Mouse (Mus musculus): ENCODE measurements at regions not wholly inside any gene's neighbourhood (a gene's known extent, or its start where the extent isn't known, plus 50 kb on each side); places are given as distances from the start of the nearest gene placed in this dataset.

GRCm38 (mm10) chr9:115660371-115660770 lies 248.9 kb upstream of the Gadl1 start:
- Histone ChIP-seq H3K4me2 (no peak overlapping the region), H3K9me3 (ENCODE audit: control insufficient read depth, low read length) (0 out of 2 replicates have a peak, but pooled peaks cover 4% of the 10 kb centered on the region), H3K4me3 (ENCODE audit: low read depth, low read length) (no peak overlapping the region), H3K9ac (ENCODE audit: low read depth, low read length) (no peak overlapping the region), H3K27ac (ENCODE audit: low read depth, low read length) (no peak overlapping the region), H3K36me3 (ENCODE audit: control insufficient read depth, insufficient read depth, low read length) (no peaks in the 10 kb centered on the region), H3K4me1 (replicated peaks; ENCODE audit: control insufficient read depth, insufficient read depth, low read length) (peaks cover 7% of the 10 kb centered on the region), H3K27me3 (replicated peaks; ENCODE audit: control insufficient read depth, insufficient read depth, low read length) (no peaks in the 10 kb centered on the region)
- 87% methylated on average over 1 of the region's 1 CpGs for WGBS
- DNase-seq (ENCODE audit: low spot score) = no peak
- ATAC-seq (replicated peaks; ENCODE audit: low FRiP score) = no peak

DNA sequence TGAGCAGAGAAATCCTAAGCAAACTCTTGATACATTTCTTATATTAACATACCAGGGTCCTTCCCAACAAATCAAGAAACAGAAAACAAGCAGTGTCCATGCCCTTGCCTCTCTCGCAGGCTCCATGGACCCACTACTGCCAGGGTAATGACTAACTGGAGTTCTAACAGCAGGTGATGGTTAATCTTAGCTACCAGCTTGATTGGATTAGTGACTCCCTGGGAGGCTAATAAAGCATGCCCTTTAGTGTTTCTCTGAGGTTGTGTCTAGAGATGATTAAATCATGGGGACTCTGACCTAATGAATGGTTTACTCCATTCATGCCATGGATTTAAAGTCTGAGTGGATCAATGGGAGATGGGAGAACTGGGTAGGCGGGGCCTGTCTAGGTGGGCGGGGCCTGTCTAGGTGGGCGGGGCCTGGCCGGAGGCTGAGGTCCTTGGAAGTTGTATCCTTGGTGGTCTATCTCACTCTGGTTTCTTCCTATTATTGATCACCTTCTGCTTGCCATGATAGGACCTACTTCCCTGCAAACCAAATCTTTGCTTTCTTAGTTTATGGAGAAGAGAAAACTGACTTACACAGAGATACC lies 247.3 kb upstream of the Gadl1 start:
- no peak for DNase-seq (ENCODE audit: low spot score)
- no peaks in the 10 kb centered on the region for H3K27me3 ChIP-seq (replicated peaks; ENCODE audit: control insufficient read depth, insufficient read depth, low read length)
- 64% methylated on average over 5 of the region's 5 CpGs for WGBS
- no peak overlapping the region for H3K4me3 ChIP-seq (ENCODE audit: low read depth, low read length)
- H3K27ac ChIP-seq (ENCODE audit: low read depth, low read length) = no peak overlapping the region
- H3K4me2 ChIP-seq = no peak overlapping the region
- 0 out of 2 replicates have a peak, but pooled peaks cover 4% of the 10 kb centered on the region for H3K9me3 ChIP-seq (ENCODE audit: control insufficient read depth, low read length)
- H3K4me1 ChIP-seq (replicated peaks; ENCODE audit: control insufficient read depth, insufficient read depth, low read length) = peaks cover 8% of the 10 kb centered on the region
- H3K9ac ChIP-seq (ENCODE audit: low read depth, low read length) = no peak overlapping the region
- no peak for ATAC-seq (replicated peaks; ENCODE audit: low FRiP score)
- no peaks in the 10 kb centered on the region for H3K36me3 ChIP-seq (ENCODE audit: control insufficient read depth, insufficient read depth, low read length)

DNA sequence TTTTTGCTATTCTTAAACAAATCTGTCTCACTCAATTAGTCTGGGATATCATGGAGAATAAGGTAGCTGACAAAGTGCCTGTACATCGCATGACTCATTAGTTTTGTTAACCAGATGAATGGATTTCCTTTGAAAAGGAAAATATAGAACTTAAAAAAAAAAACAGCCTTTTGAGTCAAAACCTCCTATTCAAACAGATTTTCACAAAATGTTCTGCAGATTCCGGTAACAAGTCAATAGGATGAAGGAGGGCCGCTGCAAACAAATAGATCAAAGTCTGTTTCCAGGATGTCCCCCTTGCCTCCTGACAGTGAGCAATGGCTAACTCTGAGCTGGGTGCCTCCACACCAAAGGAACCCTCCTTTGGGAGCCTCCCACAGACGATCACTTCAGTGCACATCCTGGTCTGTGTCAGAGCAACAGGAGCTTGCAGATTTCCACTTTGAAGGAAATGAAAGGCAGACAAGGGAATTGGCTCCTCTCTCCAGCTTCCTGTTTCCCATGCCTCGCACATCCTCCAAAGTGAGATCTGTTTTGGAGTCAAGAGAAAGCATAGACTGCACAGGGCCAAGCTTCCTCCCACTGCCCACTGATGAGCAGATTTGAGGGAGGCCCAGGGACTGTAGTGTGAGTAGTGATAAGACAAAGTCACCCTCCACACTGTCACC lies 243.8 kb upstream of the Gadl1 start:
- no peaks in the 10 kb centered on the region for H3K9me3 ChIP-seq (ENCODE audit: control insufficient read depth, low read length)
- H3K36me3 ChIP-seq (ENCODE audit: control insufficient read depth, insufficient read depth, low read length) = no peaks in the 10 kb centered on the region
- DNase-seq (ENCODE audit: low spot score) (no peak), ATAC-seq (replicated peaks; ENCODE audit: low FRiP score) (no peak)
- WGBS = 43% methylated on average over 5 of the region's 5 CpGs
- no peak overlapping the region for H3K4me2 ChIP-seq
- H3K27ac ChIP-seq (ENCODE audit: low read depth, low read length) = no peak overlapping the region; the same call in 1 of the 2 replicates
- no peak overlapping the region for H3K9ac ChIP-seq (ENCODE audit: low read depth, low read length)
- peaks cover 5% of the 10 kb centered on the region; the same call in 1 of the 2 replicates for H3K4me1 ChIP-seq (replicated peaks; ENCODE audit: control insufficient read depth, insufficient read depth, low read length)
- H3K4me3 ChIP-seq (ENCODE audit: low read depth, low read length) = no peak overlapping the region
- H3K27me3 ChIP-seq (replicated peaks; ENCODE audit: control insufficient read depth, insufficient read depth, low read length) = no peaks in the 10 kb centered on the region

- H3K4me2 ChIP-seq = no peak overlapping the region
- no peaks in the 10 kb centered on the region for H3K36me3 ChIP-seq (ENCODE audit: control insufficient read depth, insufficient read depth, low read length)
- H3K9me3 ChIP-seq (ENCODE audit: control insufficient read depth, low read length) = no peaks in the 10 kb centered on the region
- no peak overlapping the region for H3K9ac ChIP-seq (ENCODE audit: low read depth, low read length)
- no peak overlapping the region for H3K27ac ChIP-seq (ENCODE audit: low read depth, low read length)
- no peak for DNase-seq (ENCODE audit: low spot score)
- peaks cover 5% of the 10 kb centered on the region; the same call in 1 of the 2 replicates for H3K4me1 ChIP-seq (replicated peaks; ENCODE audit: control insufficient read depth, insufficient read depth, low read length)
- no peak overlapping the region for H3K4me3 ChIP-seq (ENCODE audit: low read depth, low read length)
- no peaks in the 10 kb centered on the region for H3K27me3 ChIP-seq (replicated peaks; ENCODE audit: control insufficient read depth, insufficient read depth, low read length)
- WGBS = 81% methylated on average over 3 of the region's 3 CpGs
- no peak for ATAC-seq (replicated peaks; ENCODE audit: low FRiP score)
These were observed 242.7 kb upstream of the Gadl1 start for GRCm38 (mm10) chr9:115666530-115666929.

DNA sequence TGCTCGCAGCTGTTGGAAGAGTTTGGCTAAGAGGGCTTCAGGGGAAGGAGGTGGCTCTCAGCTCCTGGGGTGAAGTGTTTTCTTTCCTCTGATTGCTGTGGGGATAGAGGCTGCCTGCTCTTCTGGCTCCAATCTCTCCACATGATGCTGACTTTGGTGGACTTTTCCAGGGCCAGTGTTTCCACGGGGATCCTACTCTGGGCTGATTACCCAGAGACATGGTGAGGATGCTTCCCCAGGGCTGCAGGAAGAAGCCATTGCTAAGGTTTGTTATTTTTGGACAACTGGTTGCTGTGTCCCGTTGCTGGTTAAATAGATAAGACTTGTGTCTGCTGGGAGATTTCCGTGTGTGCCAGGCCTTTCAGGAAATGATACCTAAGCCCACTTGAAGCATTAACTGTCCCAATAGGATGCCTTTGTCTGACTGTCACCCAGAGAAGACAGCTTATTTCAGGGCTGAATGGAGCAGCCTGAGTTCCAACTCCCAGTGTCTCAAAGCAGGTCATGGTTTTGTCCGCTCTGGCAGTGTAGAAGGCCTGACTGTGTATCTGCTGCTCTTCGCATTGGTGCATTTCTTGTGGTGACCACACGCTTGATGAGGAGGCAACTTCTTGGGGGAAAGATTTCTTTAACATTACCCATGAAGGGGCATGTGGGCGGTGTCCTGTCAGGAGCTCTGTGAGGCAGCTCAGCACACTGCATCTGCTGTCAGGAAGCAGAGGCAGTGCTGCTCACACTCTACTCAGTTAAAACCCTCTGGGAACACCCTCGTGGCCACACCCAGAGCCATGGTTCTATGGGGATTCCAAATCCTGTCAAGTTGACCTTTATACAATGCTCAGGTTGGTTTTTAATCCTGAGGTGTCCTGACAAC lies 228.3 kb upstream of the Gadl1 start:
- Histone ChIP-seq H3K9ac (ENCODE audit: low read depth, low read length) (no peak overlapping the region), H3K9me3 (ENCODE audit: control insufficient read depth, low read length) (no peaks in the 10 kb centered on the region), H3K4me2 (0 out of 2 replicates have a peak overlapping the region, but pooled peaks have one; percentile 5), H3K4me3 (ENCODE audit: low read depth, low read length) (no peak overlapping the region), H3K36me3 (ENCODE audit: control insufficient read depth, insufficient read depth, low read length) (no peaks in the 10 kb centered on the region), H3K4me1 (replicated peaks; ENCODE audit: control insufficient read depth, insufficient read depth, low read length) (peaks cover 9% of the 10 kb centered on the region), H3K27me3 (replicated peaks; ENCODE audit: control insufficient read depth, insufficient read depth, low read length) (no peaks in the 10 kb centered on the region), H3K27ac (ENCODE audit: low read depth, low read length) (no peak overlapping the region; the same call in none of the 2 replicates)
- DNase-seq (ENCODE audit: low spot score) (peak; percentile 34), ATAC-seq (replicated peaks; ENCODE audit: low FRiP score) (peak; percentile 53; the same call in 1 of the 2 replicates)
- WGBS = 39% methylated on average over 9 of the region's 9 CpGs

DNA sequence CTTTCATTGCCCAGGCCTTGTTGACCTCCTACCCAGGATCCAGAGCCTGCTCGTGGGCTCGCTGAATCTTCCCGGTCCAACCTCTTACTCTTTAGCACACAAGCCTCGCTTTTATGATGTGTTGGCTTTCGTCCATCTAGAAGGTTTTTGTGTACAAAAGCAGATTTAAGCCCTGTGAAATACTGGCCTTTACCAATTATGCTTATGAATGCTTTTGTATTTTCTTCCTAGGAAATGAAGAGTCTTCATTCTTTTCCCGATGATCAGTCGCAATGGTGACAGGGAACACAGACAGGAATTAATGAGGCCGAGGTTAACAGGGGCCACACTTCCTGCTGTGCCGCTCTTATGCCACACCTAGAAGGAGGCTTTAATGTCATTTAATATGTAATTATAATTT lies 227.4 kb upstream of the Gadl1 start:
- Histone ChIP-seq H3K9me3 (ENCODE audit: control insufficient read depth, low read length) (no peaks in the 10 kb centered on the region), H3K4me3 (ENCODE audit: low read depth, low read length) (no peak overlapping the region), H3K4me1 (replicated peaks; ENCODE audit: control insufficient read depth, insufficient read depth, low read length) (peaks cover 9% of the 10 kb centered on the region), H3K27ac (ENCODE audit: low read depth, low read length) (no peak overlapping the region), H3K4me2 (no peak overlapping the region), H3K9ac (ENCODE audit: low read depth, low read length) (no peak overlapping the region), H3K36me3 (ENCODE audit: control insufficient read depth, insufficient read depth, low read length) (no peaks in the 10 kb centered on the region), H3K27me3 (replicated peaks; ENCODE audit: control insufficient read depth, insufficient read depth, low read length) (no peaks in the 10 kb centered on the region)
- DNase-seq (ENCODE audit: low spot score) (no peak), ATAC-seq (replicated peaks; ENCODE audit: low FRiP score) (no peak)
- WGBS = 68% methylated on average over 9 of the region's 9 CpGs

GRCm38 (mm10) chr9:115683951-115684350 lies 225.3 kb upstream of the Gadl1 start:
- no peak overlapping the region for H3K9ac ChIP-seq (ENCODE audit: low read depth, low read length)
- no peak overlapping the region for H3K4me3 ChIP-seq (ENCODE audit: low read depth, low read length)
- peaks cover 9% of the 10 kb centered on the region for H3K4me1 ChIP-seq (replicated peaks; ENCODE audit: control insufficient read depth, insufficient read depth, low read length)
- no peaks in the 10 kb centered on the region for H3K27me3 ChIP-seq (replicated peaks; ENCODE audit: control insufficient read depth, insufficient read depth, low read length)
- ATAC-seq (replicated peaks; ENCODE audit: low FRiP score) = no peak
- H3K27ac ChIP-seq (ENCODE audit: low read depth, low read length) = no peak overlapping the region
- no peak for DNase-seq (ENCODE audit: low spot score)
- H3K4me2 ChIP-seq = no peak overlapping the region
- H3K36me3 ChIP-seq (ENCODE audit: control insufficient read depth, insufficient read depth, low read length) = no peaks in the 10 kb centered on the region
- no peaks in the 10 kb centered on the region for H3K9me3 ChIP-seq (ENCODE audit: control insufficient read depth, low read length)

- Histone ChIP-seq H3K9ac (ENCODE audit: low read depth, low read length) (no peak overlapping the region), H3K4me1 (replicated peaks; ENCODE audit: control insufficient read depth, insufficient read depth, low read length) (no peaks in the 10 kb centered on the region; the same call in 1 of the 2 replicates), H3K4me3 (ENCODE audit: low read depth, low read length) (no peak overlapping the region), H3K27me3 (replicated peaks; ENCODE audit: control insufficient read depth, insufficient read depth, low read length) (no peaks in the 10 kb centered on the region), H3K36me3 (ENCODE audit: control insufficient read depth, insufficient read depth, low read length) (no peaks in the 10 kb centered on the region), H3K27ac (ENCODE audit: low read depth, low read length) (no peak overlapping the region), H3K4me2 (no peak overlapping the region), H3K9me3 (ENCODE audit: control insufficient read depth, low read length) (no peaks in the 10 kb centered on the region)
- 89% methylated on average over 5 of the region's 5 CpGs for whole genome bisulfite sequencing
- ATAC-seq (replicated peaks; ENCODE audit: low FRiP score) = no peak
- DNase-seq (ENCODE audit: low spot score) = no peak
These were observed 222.7 kb upstream of the Gadl1 start for GRCm38 (mm10) chr9:115686605-115687004.

Data from liver, embryonic 11.5 days (tissue).